Mouse (Mus musculus) embryonic facial prominence, embryonic 15.5 days (tissue): ENCODE results near the gene Esrp2. TPM values are rescaled to one million over a fixed set of nuclear protein-coding genes. Genes with fewer than 3 reads are reported as not detected.

ENCODE experiments used
- ATAC-seq: fragments of 200-750 bp; cut with Nextera tagmentation; 2 replicates; pipeline ENCODE4 v1.8.0; 2017; ENCODE audit warnings: low read depth, moderate TSS enrichment; ENCODE audit not compliant: insufficient number of reproducible peaks, low FRiP score, low TSS enrichment
- H3K27ac ChIP-seq: fragments of 300-500 bp; sonication (generic); replicated peaks from 2 replicates; pipeline ENCODE4 v1.5.1; 2015; ENCODE audit warnings: mild to moderate bottlenecking, inconsistent platforms
- H3K27me3 ChIP-seq: fragments of 300-500 bp; sonication (generic); 2 replicates; pipeline ENCODE4 v1.6.1; 2015; ENCODE audit warnings: inconsistent platforms
- H3K36me3 ChIP-seq: fragments of 300-500 bp; sonication (generic); 2 replicates; pipeline ENCODE4 v1.6.1; 2015; ENCODE audit warnings: mild to moderate bottlenecking, inconsistent platforms
- H3K4me1 ChIP-seq: fragments of 300-500 bp; sonication (generic); 2 replicates; pipeline ENCODE4 v1.6.1; 2015; ENCODE audit warnings: inconsistent platforms
- H3K4me2 ChIP-seq: fragments of 300-500 bp; sonication (generic); replicated peaks from 2 replicates; pipeline ENCODE4 v1.6.1; 2015; ENCODE audit warnings: mild to moderate bottlenecking, inconsistent platforms
- H3K4me3 ChIP-seq: fragments of 300-500 bp; sonication (generic); replicated peaks from 2 replicates; pipeline ENCODE4 v1.5.1; 2015; ENCODE audit warnings: mild to moderate bottlenecking, inconsistent platforms
- H3K9ac ChIP-seq: fragments of 300-500 bp; sonication (generic); 2 replicates; pipeline ENCODE4 v1.6.1; 2015; ENCODE audit warnings: inconsistent platforms
- H3K9me3 ChIP-seq: fragments of 300-500 bp; sonication (generic); replicated peaks from 2 replicates; pipeline ENCODE4 v1.6.1; 2016; ENCODE audit warnings: inconsistent platforms
- WGBS: fragments of 180-500 bp; shearing (Covaris S2); methylation state at CpG from one replicate; pipeline ENCODE4 v1.1.7; 2015; 5-methylcytosine and 5-hydroxymethylcytosine counted together
- polyA plus RNA-seq: library from polyadenylated mRNA; unstranded; fragments of >200 nt; fragmentation: Nextera tagmentation; extraction: Ambion mirVana; gene quantifications from 2 replicates; pipeline ENCODE4 v1.2.1, GENCODE M21; 2015

Gene Esrp2
- polyA plus RNA-seq, 1 experiment from 2014 or later, result 55.4 TPM

DNA sequence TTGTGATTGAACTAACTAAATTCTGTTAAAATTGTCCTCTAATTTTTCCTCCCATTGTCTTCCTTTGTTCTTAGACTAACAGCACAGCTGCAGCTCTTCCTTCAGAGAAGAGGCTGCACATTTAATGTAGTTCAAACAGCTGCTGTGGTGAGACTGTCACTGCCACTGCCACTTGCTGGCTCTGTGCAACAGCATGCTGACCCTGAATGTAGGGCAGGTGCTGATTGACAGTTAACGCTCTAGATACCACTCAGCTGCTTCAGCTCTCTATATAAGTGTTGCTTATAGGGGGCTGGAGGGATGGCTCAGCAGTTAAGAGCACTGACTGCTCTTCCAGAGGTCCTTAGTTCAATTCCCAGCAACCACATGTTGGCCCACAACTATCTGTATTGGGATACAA is 24.3 kb downstream of the Esrp2 start:
- Histone ChIP-seq H3K4me2 (no peak overlapping the region), H3K4me3 (no peak overlapping the region), H3K9ac (no peak overlapping the region), H3K27ac (no peak overlapping the region), H3K27me3 (no peaks in the 10 kb centered on the region), H3K9me3 (no peaks in the 10 kb centered on the region), H3K4me1 (no peaks in the 10 kb centered on the region), H3K36me3 (peaks cover 55% of the 10 kb centered on the region)
- ATAC-seq, result no peak
- WGBS, result 88% methylated on average over 1 of the region's 1 CpGs

DNA sequence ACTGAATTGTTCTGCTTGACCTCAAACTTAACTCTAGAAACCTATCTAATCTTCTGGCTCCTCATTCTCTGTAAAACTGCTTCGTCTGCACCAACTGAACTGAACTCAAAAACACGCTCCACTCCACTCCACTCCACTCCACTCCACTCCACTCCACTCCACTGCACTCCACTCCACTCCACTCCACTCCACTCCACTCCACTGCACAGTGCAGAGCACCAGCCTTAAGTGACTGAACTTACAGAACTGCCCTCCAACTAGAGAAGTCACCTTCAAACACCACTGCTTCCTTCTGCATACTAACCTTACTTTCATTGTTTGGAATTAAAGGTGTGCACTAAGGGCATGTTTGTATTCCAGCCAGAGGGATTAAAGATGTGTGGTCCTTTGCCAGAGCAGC is 24.7 kb downstream of the Esrp2 start:
- no peak overlapping the region for H3K27ac ChIP-seq
- H3K4me3 ChIP-seq, result no peak overlapping the region
- ATAC-seq, result no peak
- H3K27me3 ChIP-seq, result no peaks in the 10 kb centered on the region
- no peak overlapping the region for H3K4me2 ChIP-seq
- no peaks in the 10 kb centered on the region for H3K4me1 ChIP-seq
- WGBS, result 93% methylated on average over 2 of the region's 2 CpGs
- no peak overlapping the region for H3K9ac ChIP-seq
- peaks cover 52% of the 10 kb centered on the region for H3K36me3 ChIP-seq
- no peaks in the 10 kb centered on the region for H3K9me3 ChIP-seq

DNA sequence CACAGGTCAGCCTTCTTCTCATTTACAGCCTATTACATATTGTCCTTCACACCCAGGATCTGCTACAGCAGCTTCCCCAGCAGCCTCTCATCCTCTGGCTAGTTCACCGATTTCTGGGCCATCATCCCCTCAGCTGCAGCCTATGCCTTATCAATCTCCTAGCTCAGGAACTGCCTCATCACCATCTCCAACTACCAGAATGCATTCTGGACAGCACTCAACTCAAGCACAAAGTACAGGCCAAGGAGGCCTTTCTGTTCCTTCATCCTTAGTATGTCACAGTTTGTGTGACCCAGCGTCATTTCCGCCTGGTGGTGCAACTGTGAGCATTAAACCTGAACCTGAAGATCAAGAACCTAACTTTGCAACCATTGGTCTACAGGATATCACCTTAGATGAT is 28.0 kb downstream of the Esrp2 start:
- 88% methylated on average over 3 of the region's 3 CpGs for WGBS
- H3K4me1 ChIP-seq, result no peaks in the 10 kb centered on the region

DNA sequence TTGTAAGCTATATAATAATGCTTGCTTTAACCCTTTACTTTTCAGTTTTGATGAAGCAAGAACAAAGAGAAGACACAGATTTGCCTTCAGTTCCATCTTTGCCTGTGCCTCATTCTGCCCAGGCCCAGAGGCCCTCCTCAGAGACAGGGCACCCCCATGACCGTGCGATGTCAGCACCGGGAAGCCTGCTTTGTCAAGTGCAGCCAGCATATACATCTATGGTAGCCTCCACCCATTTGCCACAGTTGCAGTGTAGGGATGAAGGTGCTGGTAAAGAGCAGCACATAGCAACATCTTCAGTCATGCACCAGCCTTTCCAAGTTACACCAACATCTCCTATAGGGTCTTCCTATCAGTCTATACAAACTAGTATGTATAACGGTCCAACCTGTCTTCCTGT is 28.7 kb downstream of the Esrp2 start:
- Histone ChIP-seq H3K4me3 (no peak overlapping the region), H3K9ac (no peak overlapping the region), H3K27ac (no peak overlapping the region), H3K9me3 (no peaks in the 10 kb centered on the region), H3K27me3 (no peaks in the 10 kb centered on the region), H3K4me1 (no peaks in the 10 kb centered on the region), H3K36me3 (peaks cover 49% of the 10 kb centered on the region), H3K4me2 (no peak overlapping the region)
- 95% methylated on average over 4 of the region's 4 CpGs for WGBS
- no peak for ATAC-seq

More for the DNA sequence above, 28.0 kb downstream of the Esrp2 start:
- Histone ChIP-seq H3K36me3 (peaks cover 49% of the 10 kb centered on the region), H3K9ac (no peak overlapping the region), H3K27ac (no peak overlapping the region), H3K27me3 (no peaks in the 10 kb centered on the region), H3K4me2 (no peak overlapping the region), H3K9me3 (no peaks in the 10 kb centered on the region), H3K4me3 (no peak overlapping the region)
- ATAC-seq, result no peak

DNA sequence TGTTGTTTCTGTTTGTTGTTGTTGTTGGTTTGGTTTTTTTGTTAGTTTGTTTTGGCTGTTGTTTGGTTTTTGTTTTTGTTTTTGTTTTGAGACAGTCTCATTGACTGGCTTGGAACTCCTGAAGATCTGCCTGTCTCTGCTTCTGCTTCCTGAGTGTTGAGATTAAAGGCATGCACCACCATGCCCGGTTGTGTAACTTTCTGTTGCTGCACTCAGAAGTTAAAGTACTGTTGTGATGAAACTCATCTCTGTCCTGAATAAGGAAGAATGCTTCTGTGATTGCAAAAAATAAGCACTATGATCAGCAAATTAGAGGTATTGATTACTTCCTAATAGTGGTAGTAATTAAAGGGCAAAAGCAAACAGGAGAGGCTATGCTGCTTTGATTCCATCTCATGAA is 30.6 kb downstream of the Esrp2 start:
- no peaks in the 10 kb centered on the region for H3K9me3 ChIP-seq
- H3K36me3 ChIP-seq, result peaks cover 45% of the 10 kb centered on the region
- no peaks in the 10 kb centered on the region for H3K4me1 ChIP-seq
- no peak overlapping the region for H3K4me3 ChIP-seq
- ATAC-seq, result no peak
- H3K4me2 ChIP-seq, result no peak overlapping the region
- no peaks in the 10 kb centered on the region for H3K27me3 ChIP-seq
- H3K27ac ChIP-seq, result no peak overlapping the region
- no peak overlapping the region for H3K9ac ChIP-seq
- WGBS, result 74% methylated on average over 1 of the region's 1 CpGs

DNA sequence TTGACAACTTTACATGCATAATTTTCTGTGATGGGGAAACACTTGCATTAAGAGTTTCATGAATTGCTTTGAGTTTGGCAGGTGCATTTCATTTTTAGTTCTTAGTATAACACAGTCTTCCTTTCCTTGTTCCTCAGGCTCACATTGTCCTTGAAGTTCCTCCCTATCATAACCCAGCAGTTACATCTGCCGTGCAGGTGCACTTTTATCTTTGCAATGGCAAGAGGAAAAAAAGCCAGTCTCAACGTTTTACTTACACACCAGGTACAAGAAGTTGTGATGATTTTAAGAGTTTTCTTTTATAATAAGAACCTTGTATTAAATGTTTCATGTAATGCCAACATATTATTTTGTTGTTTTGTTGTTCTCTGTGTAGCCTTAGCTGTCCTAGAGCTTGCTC is 32.9 kb downstream of the Esrp2 start:
- Histone ChIP-seq H3K36me3 (peaks cover 37% of the 10 kb centered on the region), H3K4me1 (no peaks in the 10 kb centered on the region), H3K27me3 (no peaks in the 10 kb centered on the region), H3K4me2 (no peak overlapping the region), H3K9ac (no peak overlapping the region), H3K27ac (no peak overlapping the region), H3K9me3 (no peaks in the 10 kb centered on the region), H3K4me3 (no peak overlapping the region)
- 94% methylated on average over 2 of the region's 2 CpGs for WGBS
- no peak for ATAC-seq

DNA sequence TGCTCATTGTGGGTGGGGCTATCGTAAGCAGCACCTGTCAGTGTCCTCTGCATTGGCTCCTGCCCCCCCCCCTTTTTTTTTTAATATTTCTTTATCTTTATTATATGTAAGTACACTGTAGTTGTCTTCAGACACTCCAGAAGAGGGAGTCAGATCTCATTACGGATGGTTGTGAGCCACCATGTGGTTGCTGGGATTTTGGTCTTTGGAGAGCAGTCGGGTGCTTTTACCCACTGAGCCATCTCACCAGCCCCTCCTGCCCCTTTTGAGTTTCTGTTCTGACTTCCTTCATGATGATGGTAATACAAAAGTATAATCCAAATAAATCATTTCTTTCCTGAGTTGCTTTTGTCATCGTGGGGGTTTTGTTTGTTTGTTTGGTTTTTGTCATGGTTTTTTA is 34.5 kb downstream of the Esrp2 start:
- H3K9me3 ChIP-seq, result no peaks in the 10 kb centered on the region
- H3K27me3 ChIP-seq, result no peaks in the 10 kb centered on the region
- no peaks in the 10 kb centered on the region for H3K4me1 ChIP-seq
- no peak overlapping the region for H3K9ac ChIP-seq
- ATAC-seq, result no peak
- H3K27ac ChIP-seq, result no peak overlapping the region
- peaks cover 30% of the 10 kb centered on the region for H3K36me3 ChIP-seq
- H3K4me2 ChIP-seq, result no peak overlapping the region
- WGBS, result 88% methylated on average over 4 of the region's 4 CpGs
- no peak overlapping the region for H3K4me3 ChIP-seq

Other genes starting within 250 kb of the Esrp2 start
- 1.7 and 1.8 TPM in 2 replicates for gene Nrn1l, start 243.4 kb downstream of the Esrp2 start, polyA plus RNA-seq
- 35.8 and 40.2 TPM in 2 replicates for gene Pskh1, start 236.5 kb downstream of the Esrp2 start, polyA plus RNA-seq
- 1.4 TPM in 2 replicates for gene Ctrl, start 203.1 kb downstream of the Esrp2 start, polyA plus RNA-seq
- 31.0 and 33.8 TPM in 2 replicates for gene Psmb10, start 198.5 kb downstream of the Esrp2 start, polyA plus RNA-seq
- gene Lcat, start 193.6 kb downstream of the Esrp2 start, polyA plus RNA-seq, result 2.8 and 3.3 TPM in 2 replicates
- gene Slc12a4, start 170.9 kb downstream of the Esrp2 start, polyA plus RNA-seq, result 57.6 and 60.4 TPM in 2 replicates
- gene Dpep3, start 157.5 kb downstream of the Esrp2 start, polyA plus RNA-seq, result not detected in 2 replicates
- gene Dus2, start 145.6 kb downstream of the Esrp2 start, polyA plus RNA-seq, result 22.9 and 26.0 TPM in 2 replicates
- gene Dpep2nb, start 131.0 kb downstream of the Esrp2 start, polyA plus RNA-seq, result 0.16 TPM in 1 of 2 replicates, not detected in the other
- 17.2 and 17.5 TPM in 2 replicates for gene Ddx28, start 125.1 kb downstream of the Esrp2 start, polyA plus RNA-seq
- gene Nfatc3, start 78.1 kb downstream of the Esrp2 start, polyA plus RNA-seq, result 6.9 and 7.5 TPM in 2 replicates
- gene Pla2g15, start 13.4 kb upstream of the Esrp2 start, polyA plus RNA-seq, result 17.3 and 18.6 TPM in 2 replicates
- 44.0 and 49.2 TPM in 2 replicates for gene Slc7a6, start 31.9 kb upstream of the Esrp2 start, polyA plus RNA-seq
- gene Slc7a6os, start 74.0 kb upstream of the Esrp2 start, polyA plus RNA-seq, result 33.3 and 39.6 TPM in 2 replicates
- gene Prmt7, start 74.0 kb upstream of the Esrp2 start, polyA plus RNA-seq, result 41.2 and 44.5 TPM in 2 replicates
- gene Smpd3, start 201.0 kb upstream of the Esrp2 start, polyA plus RNA-seq, result 29.6 and 32.6 TPM in 2 replicates